Mouse (Mus musculus) ES-Bruce4 (cell line): Measurements from ENCODE around the gene Gucy2d.

ENCODE experiments used
- CTCF ChIP-seq: IDR thresholded peaks from one replicate; pipeline ENCODE4 v1.8.1; 2011; ENCODE audit warnings: low read depth, low read length
- POLR2A ChIP-seq: IDR thresholded peaks from one replicate; pipeline ENCODE4 v1.8.1; 2011; ENCODE audit warnings: low read length; ENCODE audit not compliant: insufficient read depth

- TF ChIP-seq POLR2A (no peak), CTCF (no peak)
Measured at GRCm38 (mm10) chr7:98391351-98391936, 48.8 kb upstream of the Gucy2d start.
